Mouse (Mus musculus) megakaryocyte, embryonic 14.5 days (primary cell): ENCODE results near the gene Jmjd1c.

Experiments used
- FLI1 ChIP-seq: IDR thresholded peaks from 2 replicates; pipeline ENCODE4 v1.6.1; 2012; ENCODE audit warnings: low read length, inconsistent platforms, mixed read lengths
- GATA1 ChIP-seq: IDR thresholded peaks from 3 replicates; pipeline ENCODE4 v1.6.1; 2012; ENCODE audit warnings: mixed read lengths, low read length, inconsistent platforms, borderline replicate concordance

DNA sequence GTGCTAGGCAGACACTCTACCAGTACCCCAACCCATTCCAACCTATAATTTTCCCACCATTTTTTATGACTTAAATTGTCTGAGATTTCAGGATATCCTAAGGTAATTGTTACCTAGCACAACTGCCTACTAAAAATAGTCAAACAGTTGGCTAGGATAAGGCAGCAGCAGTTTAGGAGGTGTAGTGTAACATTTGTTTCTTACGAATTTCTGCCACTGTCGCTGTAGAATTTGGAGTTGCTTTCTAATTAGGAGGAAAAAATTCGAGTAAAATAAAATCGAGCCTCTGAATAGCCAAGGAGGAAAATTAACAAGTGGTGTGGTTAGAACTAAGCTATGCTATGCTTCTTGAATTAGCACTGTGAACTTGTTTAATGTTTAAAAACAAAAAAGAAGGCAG is 101.3 kb downstream of the Jmjd1c start:
- TF ChIP-seq GATA1: no peak
- TF ChIP-seq FLI1: no peak
